ENCODE assay signal across 17 mouse cellular contexts in genomic region chr6:146273256-146273655, GRCm38 (mm10).
"Had no signal": no experiment of that assay in that cellular context is flagged by ENCODE, and none has a peak within 500 bp of the region (broad histone marks: within the 10 kb centered on the region; RNA-seq: fewer than 3 reads in every experiment).

No protein-coding gene starts in this region.

- H3K9me3 ChIP-seq: kidney, embryonic 15.5 days; liver, embryonic 13.5 days; midbrain, embryonic 12.5 days; midbrain, embryonic 15.5 days; neural tube, embryonic 12.5 days; neural tube, embryonic 15.5 days had no signal

- H3K4me3 ChIP-seq: kidney, embryonic 15.5 days; left cerebral cortex, adult 2 months; liver, embryonic 13.5 days; midbrain, embryonic 12.5 days; midbrain, embryonic 15.5 days; neural tube, embryonic 12.5 days; neural tube, embryonic 15.5 days had no signal

- H3K27ac ChIP-seq: kidney, embryonic 15.5 days; left cerebral cortex, adult 2 months; liver, embryonic 13.5 days; macrophage; midbrain, embryonic 12.5 days; midbrain, embryonic 15.5 days; neural tube, embryonic 12.5 days; neural tube, embryonic 15.5 days; stomach, postnatal 0 days had no signal

- DNase-seq: kidney, adult 2 months; kidney, postnatal 10 days; kidney, postnatal 36 days; layer of hippocampus, postnatal 36 days; liver, embryonic 13.5 days; lung, embryonic 14.5 days; right cerebral cortex, adult 18-20 months; thymus, adult 18-20 months; thymus, postnatal 36 days had no signal

- H3K36me3 ChIP-seq: kidney, embryonic 15.5 days; liver, embryonic 13.5 days; midbrain, embryonic 12.5 days; midbrain, embryonic 15.5 days; neural tube, embryonic 12.5 days; neural tube, embryonic 15.5 days had no signal

- H3K27me3 ChIP-seq: kidney, embryonic 15.5 days; liver, embryonic 13.5 days; midbrain, embryonic 12.5 days; midbrain, embryonic 15.5 days; neural tube, embryonic 12.5 days; neural tube, embryonic 15.5 days had no signal

- H3K4me1 ChIP-seq: midbrain, embryonic 12.5 days; neural tube, embryonic 12.5 days had no signal
